Mouse (Mus musculus) adrenal gland, adult (tissue): ENCODE measurements at regions not wholly inside any gene's neighbourhood (a gene's known extent, or its start where the extent isn't known, plus 50 kb on each side); places are given as distances from the start of the nearest gene placed in this dataset.
A peak's percentile ranks its signal among the peaks of the same experiment; 100 is the strongest.

Experiments
- DNase-seq, 2 experiments: peaks; one replicate each; pipeline ENCODE4 v3.0.0; 2022 to 2023; ENCODE audit warnings: low spot score in 1 of 2; ENCODE audit not compliant: inconsistent age in 2 of 2

- no peak for DNase-seq
These were observed 104.4 kb upstream of the Glra1 start for GRCm38 (mm10) chr11:55712350-55712749.

GRCm38 (mm10) chr11:55707467-55707866, 99.5 kb upstream of the Glra1 start:
- no peak for DNase-seq

GRCm38 (mm10) chr11:55701921-55702320, 93.9 kb upstream of the Glra1 start:
- DNase-seq = no peak

GRCm38 (mm10) chr11:55685031-55685519, 77.1 kb upstream of the Glra1 start:
- DNase-seq = no peak

- DNase-seq = peak in 1 of 2 experiments; percentile 37
These were observed 74.5 kb upstream of the Glra1 start for GRCm38 (mm10) chr11:55682351-55682961.

GRCm38 (mm10) chr11:55681226-55681980, 73.4 kb upstream of the Glra1 start:
- DNase-seq = no peak

- DNase-seq = no peak
These were observed 55.1 kb upstream of the Glra1 start for GRCm38 (mm10) chr11:55663108-55663507.

GRCm38 (mm10) chr11:55662283-55662682, 54.3 kb upstream of the Glra1 start:
- no peak for DNase-seq
